Mouse (Mus musculus): Measurements from ENCODE around the gene Ncoa7. TPM values are rescaled to one million over a fixed set of nuclear protein-coding genes. Genes with fewer than 3 reads are reported as not detected.

Ncoa7 gene
- 2.9 TPM for polyA plus RNA-seq (2014; fragmentation: Illumina TruSeq; extraction: RNeasy Lipid Tissue Mini Kit (QIAGEN cat#74804); ENCODE audit: low read depth, low replicate concordance)

GRCm38 (mm10) chr10:30802681-30803586 is at the start of gene Ncoa7:
Gene Ncoa7, minus strand, starts transcription at chr10:30803326.

GRCm38 (mm10) chr10:30842643-30843437 is 39.7 kb upstream of the Ncoa7 start, which contains the start of gene Hey2:
Gene Hey2, minus strand, starts transcription at chr10:30842801.

GRCm38 (mm10) chr10:30629513-30629912 is 173.6 kb downstream of the Ncoa7 start, which contains the start of gene Hint3:
Gene Hint3, minus strand, starts transcription at chr10:30629632.

GRCm38 (mm10) chr10:30600542-30600966 is 202.6 kb downstream of the Ncoa7 start, which contains the start of gene Trmt11:
Gene Trmt11, minus strand, starts transcription at chr10:30600749.

Other genes with a start within 250 kb of the Ncoa7 start
- gene Trmt11, start 202.6 kb downstream of the Ncoa7 start, polyA plus RNA-seq (2014; fragmentation: Illumina TruSeq; extraction: RNeasy Lipid Tissue Mini Kit (QIAGEN cat#74804); ENCODE audit: low read depth, low replicate concordance): 8.4 TPM
- 83.8 TPM for gene Hint3, start 173.7 kb downstream of the Ncoa7 start, polyA plus RNA-seq (2014; fragmentation: Illumina TruSeq; extraction: RNeasy Lipid Tissue Mini Kit (QIAGEN cat#74804); ENCODE audit: low read depth, low replicate concordance)
- 5.9 TPM for gene Hey2, start 39.5 kb upstream of the Ncoa7 start, polyA plus RNA-seq (2014; fragmentation: Illumina TruSeq; extraction: RNeasy Lipid Tissue Mini Kit (QIAGEN cat#74804); ENCODE audit: low read depth, low replicate concordance)